Mouse (Mus musculus): ENCODE data around the gene Zdhhc21.

The Zdhhc21 gene

DNA sequence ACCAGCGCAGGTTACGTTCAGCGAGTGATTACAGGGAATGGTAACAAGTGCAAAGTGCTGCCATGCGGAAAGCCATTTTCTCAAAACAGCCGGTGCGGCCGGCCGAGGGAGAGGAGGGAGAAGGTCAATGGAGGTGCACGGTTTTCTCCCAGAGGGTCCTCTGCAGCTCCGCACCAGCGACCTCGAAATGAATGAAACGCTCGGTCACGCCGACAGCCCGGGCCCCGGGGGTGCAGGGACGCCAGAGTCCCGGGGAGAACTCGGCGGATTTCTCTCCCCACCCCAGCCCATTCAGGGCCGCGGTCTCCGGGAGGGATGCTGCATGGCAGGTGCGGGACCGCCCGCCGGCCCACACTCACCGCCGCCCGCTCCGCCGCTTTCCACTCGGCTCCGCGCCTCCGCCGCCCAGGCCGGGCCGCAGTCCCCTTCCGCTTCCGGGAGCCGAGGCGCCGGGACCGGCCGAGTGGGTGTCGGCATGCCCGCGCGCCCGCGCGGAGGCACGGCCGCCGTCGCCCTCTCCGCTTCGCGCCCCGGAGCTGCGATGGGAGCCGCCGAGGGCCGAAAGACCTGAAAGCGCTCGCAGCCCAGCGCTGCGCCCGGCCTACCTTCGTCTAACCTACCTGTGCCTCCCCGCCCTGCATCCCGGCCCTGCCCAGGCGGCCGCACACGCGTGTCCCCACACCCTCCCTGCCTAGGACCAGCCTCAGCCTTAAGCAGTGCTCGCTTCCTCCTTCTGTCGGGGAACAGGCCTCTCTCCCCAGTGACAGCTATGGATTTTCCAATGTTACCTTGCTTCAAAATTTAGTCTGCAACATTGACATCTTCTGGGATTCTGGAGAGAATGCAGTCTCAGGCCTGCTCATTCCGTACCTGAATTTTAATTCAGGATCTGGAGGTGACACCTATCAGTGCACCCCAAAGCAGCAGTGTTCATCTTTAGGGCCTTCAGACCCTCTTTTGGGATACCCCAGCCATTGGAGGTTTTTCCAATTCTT, at the start of gene Zdhhc21:
Gene Zdhhc21, minus strand, starts transcription at position 828 of the 995 bp plus-strand sequence.
- in situ Hi-C loops (cut with MboI, MseI) = no loop called here

DNA sequence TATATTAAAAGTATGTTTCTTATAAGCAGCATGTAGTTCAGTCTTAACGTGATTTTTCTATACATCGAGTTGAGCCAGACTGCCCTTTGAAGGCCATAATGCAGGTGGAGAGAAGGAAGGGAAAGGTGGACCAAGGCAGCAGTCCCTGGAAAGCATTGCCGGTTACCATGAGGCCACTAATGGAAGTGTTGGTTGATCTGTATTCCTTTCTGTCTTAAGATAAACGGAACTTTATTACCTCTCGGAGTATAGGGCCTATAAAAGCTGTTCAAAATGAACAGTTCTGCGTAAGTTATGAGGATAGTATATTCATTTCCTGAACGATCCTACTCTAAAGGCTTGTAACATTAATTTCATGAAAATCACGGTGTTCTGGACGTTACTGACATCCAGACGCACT, 35.5 kb upstream of the Zdhhc21 start:
- in situ Hi-C loops (cut with MboI, MseI) = no loop called here

DNA sequence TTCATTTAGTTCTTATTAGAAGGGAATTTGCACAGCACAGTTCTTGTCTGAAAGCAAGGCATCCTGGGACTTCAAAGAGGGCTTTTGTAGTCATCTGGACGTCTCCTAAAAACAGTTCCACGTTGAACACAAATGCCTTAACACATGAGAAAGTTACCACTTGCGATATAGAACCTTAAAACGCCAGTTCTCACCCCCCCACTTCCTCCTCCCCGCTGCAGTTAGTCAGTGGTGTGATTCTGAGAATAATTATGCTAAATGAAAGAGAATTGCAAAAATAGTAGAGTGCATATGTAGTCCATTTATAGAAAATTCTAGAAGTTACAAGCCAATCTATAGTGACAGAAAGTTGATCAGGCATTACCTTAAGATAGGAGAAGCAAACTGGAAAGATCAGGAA, 32.5 kb upstream of the Zdhhc21 start:
- in situ Hi-C loops (cut with MboI, MseI) = no loop called here

DNA sequence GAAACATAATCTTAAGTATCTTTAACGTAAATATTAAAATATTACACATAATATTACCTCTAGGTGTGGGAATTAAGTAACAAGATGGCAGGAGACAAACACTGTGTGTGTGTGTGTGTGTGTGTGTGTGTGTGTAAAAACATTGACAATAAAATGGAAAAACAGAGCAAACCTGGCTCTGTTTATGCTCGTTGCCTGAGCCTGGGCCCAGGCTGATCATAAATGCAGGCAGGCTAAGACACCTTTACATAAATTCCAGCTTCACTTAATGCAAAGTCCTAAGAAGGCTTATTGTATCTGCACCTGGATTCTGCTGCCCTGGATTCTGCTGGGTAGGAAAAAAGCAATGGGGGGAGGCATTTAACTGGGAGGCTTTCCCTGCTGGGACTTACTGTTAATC, 31.8 kb upstream of the Zdhhc21 start:
- in situ Hi-C loops (cut with MboI, MseI) = no loop called here

DNA sequence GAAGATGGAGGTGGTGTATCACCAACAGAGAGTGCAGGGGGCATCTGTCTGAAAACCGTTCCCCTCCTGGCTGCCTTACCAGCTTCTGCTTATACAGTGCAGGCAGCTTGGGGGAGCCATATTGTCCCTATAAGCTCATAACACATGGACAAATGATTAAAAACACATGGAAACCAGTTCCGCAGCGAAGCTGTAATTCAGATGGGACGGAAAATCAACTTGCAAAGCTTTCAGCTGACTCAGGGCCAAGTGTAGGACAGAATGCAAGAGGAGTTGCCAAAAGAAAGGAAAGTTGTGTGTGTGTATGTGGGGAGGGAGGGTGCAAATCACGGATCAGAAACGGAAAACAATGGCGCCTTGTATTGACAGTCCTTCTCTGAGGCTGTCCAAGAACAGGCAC, 31.3 kb upstream of the Zdhhc21 start:
- in situ Hi-C loops (cut with MboI, MseI) = no loop called here

DNA sequence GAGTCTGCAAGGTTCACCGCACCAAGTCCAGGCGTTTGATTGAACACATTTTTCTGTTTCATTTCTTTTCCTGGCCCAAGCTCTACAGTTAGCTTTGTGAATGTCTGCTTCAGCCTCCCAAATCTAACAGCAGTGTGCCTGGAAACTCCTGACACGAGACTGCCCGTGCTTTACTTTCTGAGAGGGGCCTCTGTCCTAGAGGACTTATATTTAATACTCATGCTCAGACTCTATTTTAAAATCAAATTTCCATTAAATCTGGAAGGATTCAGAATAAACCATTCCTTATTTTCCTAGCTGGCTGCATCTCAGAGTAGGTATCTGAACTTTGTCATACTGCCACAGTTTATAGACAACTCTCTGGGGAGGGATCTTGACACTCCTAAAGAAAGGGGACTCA, 30.8 kb upstream of the Zdhhc21 start:
- in situ Hi-C loops (cut with MboI, MseI) = no loop called here

DNA sequence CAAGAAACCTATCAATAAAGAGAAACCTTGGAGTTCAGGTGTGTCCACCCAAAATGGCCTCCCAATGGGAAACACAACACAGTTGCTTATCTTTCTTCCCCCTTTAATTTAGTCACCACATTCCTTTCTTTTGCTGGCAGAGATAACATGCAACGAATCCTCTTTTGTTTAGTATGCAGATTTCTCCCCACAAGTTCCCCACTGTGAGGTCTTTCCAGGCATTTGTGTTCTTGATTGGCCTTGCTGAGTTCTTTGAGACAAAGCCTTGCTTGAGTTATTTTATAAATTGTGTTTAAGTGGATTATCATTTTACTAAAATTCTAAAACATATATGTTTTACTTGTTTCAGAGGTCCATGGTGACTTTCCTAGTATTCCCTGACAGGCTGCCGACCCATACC, 26.4 kb upstream of the Zdhhc21 start:
- in situ Hi-C loops (cut with MboI, MseI) = no loop called here

DNA sequence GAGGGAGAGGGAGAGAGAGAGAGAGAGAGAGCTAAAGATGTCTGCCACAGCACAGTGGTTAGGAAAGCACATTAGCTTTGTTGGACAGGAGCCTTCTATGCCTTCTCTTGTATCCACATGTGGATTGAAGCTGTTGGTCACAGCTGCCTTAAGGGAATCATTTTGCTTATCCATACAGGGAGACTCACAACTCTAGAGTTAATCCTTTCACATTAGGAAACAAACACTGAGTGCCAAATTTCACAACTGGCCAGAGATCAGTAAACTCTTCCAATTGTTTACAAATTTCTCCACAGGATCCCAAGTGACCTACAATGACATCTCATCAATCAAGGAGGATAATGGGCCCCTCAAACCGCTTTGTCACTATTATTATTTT, 25.8 kb upstream of the Zdhhc21 start:
- in situ Hi-C loops (cut with MboI, MseI) = no loop called here

DNA sequence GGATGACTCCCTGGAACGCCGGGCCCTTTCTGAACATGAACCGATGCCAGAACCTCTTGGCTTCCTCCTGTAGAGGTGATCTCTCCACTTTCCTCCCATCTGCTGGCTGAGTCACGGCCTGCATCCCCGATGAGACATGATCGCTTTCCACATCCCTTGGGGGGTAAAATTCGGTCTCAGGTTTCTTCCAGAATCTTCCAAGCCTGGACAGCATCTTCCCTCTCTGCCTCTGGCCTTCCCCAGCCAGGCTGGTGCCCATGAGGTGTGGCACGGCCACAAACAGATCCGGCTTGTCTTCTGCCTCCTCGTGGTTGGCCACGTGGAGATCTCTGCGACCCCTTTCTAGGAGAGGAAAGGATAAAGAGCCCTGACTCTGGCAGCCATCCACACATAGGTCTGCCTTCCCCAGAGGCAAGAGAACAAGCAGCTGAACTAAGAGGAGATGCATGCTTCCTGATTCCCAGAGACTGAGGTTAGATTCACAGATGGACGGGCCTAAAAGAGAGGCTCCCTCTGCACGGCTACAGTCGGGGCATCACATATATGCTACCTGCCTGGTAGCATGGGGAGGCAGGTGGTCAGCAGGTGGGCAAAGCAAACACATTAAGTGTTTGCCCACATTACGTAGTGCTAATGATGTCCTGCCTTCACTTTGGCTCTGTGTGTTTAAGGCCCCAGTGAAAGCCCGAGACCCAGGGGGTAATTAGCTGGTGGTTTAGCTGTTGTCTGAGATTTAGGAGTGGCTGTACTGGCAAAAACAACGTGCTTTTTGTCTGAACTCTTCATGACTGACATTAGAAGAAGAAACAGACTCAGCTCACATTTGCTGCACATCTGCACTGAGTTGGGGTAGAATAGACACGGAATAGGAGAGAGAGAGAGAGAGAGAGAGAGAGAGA, 25.1 kb upstream of the Zdhhc21 start, which contains the start of gene Cer1:
Gene Cer1, minus strand, starts transcription at position 513 of the 899 bp plus-strand sequence.
- in situ Hi-C loops (cut with MboI, MseI) = no loop called here

DNA sequence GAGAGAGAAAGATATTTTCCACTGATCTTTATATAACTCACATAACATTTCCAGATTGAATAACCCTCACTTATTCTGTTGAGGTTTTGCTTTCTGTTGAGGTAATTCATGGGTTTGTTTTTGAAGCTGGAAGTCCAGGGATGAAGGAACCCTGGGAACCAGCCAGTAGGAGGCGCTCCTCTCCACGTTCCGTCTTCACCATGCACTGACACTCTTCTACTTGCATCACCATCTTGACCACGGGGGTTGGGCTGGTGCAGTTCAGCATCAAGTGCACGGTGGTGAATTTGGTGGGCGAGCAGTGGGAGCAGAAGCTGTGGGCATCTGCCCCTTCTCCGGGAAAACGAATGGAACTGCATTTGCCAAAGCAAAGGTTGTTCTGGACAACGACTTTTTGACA, 22.7 kb upstream of the Zdhhc21 start:
- in situ Hi-C loops (cut with MboI, MseI) = no loop called here

DNA sequence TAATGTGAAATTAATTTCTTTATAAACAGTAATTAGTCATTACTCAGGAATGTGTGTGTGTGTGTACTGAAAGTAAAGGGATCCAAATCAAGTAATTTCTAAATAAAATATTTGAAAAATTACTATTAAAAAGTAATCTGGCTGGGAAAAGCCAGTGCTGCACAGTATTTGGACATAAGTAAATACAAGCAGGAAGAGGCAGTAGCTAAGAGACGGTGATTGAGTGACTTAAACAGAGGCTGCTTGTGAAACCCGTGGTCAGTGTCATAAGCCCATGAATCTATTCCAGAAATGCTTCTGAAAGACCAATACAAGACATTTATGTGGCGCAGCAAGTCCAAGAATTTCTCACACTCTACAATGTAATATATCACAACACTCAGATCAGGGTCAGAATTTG, 21.6 kb upstream of the Zdhhc21 start:
- in situ Hi-C loops (cut with MboI, MseI) = no loop called here

DNA sequence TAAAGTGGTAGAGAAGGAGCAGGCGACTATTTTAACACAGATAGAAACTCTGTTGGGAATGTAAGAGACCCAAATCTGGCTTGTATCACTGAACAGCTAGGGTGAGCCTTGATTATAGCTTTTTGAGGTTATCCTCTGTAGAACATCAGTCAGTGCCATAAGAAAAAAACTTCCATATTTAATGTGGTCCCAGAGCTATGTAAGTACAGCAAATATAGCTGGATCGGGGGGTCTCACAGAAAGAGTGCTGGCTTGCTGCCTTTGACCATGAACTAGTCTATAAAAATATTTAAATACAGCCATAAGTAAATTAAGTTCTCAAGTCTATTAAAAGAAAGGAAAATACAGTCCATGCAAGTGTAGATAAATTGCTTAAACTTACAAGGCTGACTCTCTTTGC, 20.5 kb upstream of the Zdhhc21 start:
- in situ Hi-C loops (cut with MboI, MseI) = no loop called here

DNA sequence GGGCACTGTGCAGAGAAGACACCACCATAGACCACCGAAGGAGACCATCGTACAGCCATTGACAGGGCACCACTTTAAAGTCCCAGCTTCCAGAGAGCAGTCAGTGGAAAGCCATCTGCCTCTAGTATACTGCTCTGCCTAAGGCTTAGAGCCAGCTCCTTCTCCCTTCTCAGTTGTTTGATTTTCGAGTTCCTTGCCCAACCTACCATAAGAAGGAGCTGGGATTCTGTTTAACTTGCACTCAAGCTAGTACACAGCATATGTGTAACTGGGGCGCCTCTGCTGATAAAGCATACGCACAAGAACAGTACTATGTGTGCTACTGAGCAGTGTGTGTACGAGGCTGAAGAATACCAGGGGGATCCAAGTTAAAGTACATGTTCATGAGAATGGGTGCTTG, 19.4 kb upstream of the Zdhhc21 start:
- in situ Hi-C loops (cut with MboI, MseI) = no loop called here

DNA sequence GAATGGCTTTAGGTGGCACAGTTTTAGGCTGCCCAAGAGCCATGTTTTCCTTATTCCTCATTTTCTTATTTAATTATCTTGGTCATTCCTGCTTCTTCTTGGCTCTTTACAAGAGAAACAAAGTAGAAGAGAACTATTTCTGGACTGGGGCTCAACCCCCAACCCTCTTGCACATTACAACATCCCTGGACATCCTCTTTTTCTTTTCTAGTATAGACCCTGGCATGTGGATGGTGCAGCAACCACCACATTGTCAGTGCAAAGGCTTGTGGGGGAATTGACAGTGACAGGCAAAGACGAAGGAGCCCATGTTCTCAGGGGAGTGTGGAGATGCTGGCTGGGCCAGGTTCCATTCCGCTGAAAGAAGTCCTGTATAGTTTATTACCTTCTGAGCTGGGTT, 16.9 kb upstream of the Zdhhc21 start:
- in situ Hi-C loops (cut with MboI, MseI) = no loop called here

DNA sequence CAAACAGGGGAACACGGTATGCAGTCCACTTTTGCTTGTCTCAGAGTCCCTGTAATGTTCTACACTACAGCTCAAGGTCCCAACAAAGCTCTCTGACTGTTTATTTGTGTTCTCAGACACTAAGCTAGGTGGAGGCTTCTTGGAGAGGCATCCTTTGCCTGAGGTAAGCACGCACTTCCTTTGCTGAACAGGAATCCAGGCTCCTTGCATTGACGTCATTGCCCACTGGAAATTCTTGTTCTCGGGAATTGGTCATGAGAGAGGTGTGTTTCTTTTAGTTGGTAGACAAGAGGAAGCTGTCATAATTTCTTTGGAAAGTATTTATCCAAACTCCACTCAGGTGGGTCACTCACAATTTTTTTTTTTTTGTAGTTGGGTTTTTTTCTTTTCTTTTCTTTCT, 15.8 kb upstream of the Zdhhc21 start:
- in situ Hi-C loops (cut with MboI, MseI) = no loop called here

DNA sequence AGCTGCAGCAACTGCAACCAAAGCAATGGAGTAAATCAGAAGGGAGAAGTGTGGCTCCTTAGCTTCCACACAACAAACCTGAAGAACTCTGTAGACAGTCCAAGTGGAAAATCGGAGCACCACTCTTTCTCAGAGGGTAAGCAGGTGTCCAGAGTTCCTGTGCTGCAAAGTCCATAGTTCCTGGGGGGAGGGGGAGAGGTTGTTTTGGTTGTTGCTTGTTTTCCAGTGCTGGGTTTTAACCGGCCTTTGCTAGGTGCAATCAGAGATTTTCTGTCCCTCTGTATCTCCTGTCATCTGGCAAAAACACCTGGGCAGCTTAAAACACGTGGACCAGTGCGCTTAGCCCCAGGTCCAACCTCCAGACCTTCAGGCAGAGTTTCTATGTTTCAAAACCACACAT, 15.0 kb upstream of the Zdhhc21 start:
- in situ Hi-C loops (cut with MboI, MseI) = no loop called here

DNA sequence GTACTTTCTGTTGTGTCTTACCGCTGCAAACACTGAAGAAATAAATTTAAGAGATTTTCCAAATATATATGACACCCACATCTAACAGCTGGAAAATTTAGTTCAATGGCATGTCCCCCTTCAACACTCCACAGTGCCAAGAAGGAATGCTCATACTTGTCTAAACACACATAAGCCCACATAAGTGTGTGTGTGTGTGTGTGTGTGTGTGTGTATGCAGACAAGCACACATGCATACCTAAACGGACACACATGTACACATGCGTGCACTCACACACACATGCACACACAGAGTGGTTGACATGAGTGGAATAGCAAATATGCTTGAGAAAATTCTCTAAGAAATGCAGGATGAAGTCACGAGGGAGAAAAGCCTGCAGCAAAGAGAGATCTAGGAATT, 12.8 kb upstream of the Zdhhc21 start:
- in situ Hi-C loops (cut with MboI, MseI) = no loop called here

DNA sequence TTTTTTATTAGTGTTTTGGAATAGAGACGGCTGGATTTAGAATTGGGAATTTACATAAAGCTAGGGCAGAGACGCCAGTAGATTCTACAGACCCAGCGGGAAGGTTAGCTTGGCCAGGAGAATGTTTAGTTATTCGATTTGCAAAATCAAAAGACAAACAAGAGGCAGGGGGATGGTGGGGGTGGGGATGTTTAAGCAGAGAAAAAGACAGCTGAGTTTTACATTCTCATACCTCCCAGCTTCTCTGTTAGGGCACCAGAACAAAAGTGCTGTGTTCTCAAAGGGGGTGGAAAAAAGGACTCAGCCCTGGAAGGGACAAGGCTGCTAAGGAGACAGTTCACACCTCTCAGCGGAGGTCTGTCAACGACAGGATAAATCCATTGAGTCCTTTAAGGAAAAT, 12.4 kb upstream of the Zdhhc21 start:
- in situ Hi-C loops (cut with MboI, MseI) = no loop called here

DNA sequence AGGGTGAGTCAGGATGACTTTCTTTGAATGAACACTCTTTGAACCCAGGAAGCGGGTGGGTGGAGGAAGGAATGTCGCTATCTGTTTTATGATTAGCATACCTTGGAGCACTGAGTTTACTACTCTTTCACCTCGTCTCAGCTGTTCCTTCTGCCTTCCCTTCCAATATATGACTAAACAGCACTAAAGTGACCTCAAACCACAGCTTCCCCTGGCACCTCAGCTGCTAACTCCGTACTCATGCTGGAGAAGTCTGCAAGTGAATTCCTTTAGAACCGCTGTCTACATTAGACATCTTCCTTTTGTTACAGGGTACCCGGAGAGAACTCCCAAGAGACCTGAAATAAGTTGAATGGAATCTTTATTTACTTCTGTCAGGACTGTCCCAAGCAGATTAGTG, 11.2 kb upstream of the Zdhhc21 start:
- in situ Hi-C loops (cut with MboI, MseI) = no loop called here

DNA sequence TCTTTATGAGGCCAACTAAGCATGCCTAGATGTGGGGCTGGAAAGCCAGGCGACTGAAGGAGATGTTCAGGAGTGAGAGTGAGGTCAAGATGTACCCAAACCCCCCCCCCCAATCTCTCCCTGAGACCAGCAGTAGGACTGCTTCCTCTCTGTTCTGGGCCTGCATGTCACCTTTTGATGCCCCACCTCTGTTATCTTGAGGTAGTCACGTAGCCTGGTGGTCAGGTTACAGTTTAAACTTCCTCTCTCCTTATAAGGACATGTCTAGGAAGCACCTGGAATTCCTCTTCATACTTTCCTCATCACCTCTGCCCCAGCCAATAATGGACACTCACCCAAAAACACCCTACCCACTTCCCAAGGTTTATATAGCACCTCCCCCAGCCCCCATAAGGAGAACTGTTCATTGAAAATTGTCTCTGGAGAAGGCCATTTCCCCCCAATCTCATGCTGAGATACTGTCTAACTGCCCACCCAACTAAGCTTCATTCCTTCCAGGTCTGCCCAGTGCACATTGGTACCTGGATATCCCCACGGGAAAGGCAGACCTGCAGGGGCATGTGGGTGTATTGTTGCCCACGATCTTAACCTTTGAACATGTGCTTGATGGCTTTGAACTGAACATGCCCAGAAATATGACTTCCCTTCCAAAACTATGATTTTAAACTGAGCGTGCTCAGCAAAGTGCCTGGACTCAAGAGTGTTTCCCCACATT, 8.1 kb upstream of the Zdhhc21 start:
- in situ Hi-C loops (cut with MboI, MseI) = no loop called here

DNA sequence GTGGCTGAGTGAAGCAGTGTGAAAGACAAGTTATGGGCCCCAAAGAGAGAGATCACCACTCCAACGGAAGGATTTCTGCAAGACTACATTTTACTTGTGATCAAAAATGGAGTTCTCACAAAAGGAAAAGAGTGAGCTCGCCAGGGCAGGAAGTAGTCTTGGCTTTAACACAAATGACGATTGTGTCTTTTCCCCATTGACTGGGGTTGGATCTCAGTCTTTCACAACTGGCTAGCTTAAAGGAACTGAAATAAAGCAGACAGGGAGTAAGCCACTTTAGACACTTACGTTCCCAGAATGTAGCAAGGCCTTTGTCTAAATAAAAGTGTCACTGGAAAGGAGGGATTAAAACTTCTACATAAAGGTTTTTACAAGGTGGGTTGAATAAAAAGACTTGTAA, 7.4 kb upstream of the Zdhhc21 start:
- in situ Hi-C loops (cut with MboI, MseI) = no loop called here

Measured in T-helper 2 cell (primary cell).